ENCODE assay signal across 16 mouse cellular contexts in the genomic region with DNA sequence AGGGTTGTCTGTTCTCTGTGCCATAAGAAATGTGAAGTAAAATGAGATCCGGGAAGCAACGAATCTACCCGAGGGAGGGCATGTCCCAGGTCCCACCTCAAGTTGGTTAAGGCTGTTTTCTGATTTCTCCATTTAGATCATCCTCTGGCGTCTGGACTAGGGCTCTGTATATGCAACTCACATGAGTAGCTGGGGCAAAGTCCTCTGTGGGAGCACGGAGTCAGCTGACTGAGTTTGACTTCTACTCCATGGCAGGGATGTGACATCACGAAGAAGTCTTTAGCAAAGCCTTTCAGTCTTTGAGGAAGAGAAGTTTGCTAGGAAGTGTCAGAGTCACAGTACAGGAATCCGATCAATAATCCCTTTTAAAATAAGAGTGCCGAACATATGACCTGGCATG.
"Had no signal": no experiment of that assay in that cellular context is flagged by ENCODE, and none has a peak within 500 bp of the region (broad histone marks: within the 10 kb centered on the region; RNA-seq: fewer than 3 reads in every experiment).

No protein-coding gene starts in this region.

- H3K9ac ChIP-seq: lung, embryonic 15.5 days; midbrain, embryonic 13.5 days; midbrain, embryonic 15.5 days; neural tube, embryonic 12.5 days; stomach, embryonic 15.5 days had no signal

- H3K4me1 ChIP-seq: lung, embryonic 15.5 days; midbrain, embryonic 13.5 days; midbrain, embryonic 15.5 days; neural tube, embryonic 12.5 days; stomach, embryonic 15.5 days had no signal

- H3K4me2 ChIP-seq: lung, embryonic 15.5 days; midbrain, embryonic 11.5 days; midbrain, embryonic 13.5 days; midbrain, embryonic 15.5 days; neural tube, embryonic 12.5 days; stomach, embryonic 15.5 days had no signal

- DNase-seq: lung, adult 18-20 months; lung, postnatal 14 days; lung, postnatal 36 days; right cerebral cortex, postnatal 14 days; thymus, postnatal 14 days; thymus, postnatal 36 days had no signal

- ATAC-seq: lung, postnatal 0 days; midbrain, embryonic 13.5 days; midbrain, embryonic 15.5 days had no signal

- H3K27ac ChIP-seq: lung, embryonic 15.5 days; macrophage; midbrain, embryonic 13.5 days; midbrain, embryonic 15.5 days; neural tube, embryonic 12.5 days; stomach, embryonic 15.5 days; stomach, postnatal 0 days had no signal

- H3K27me3 ChIP-seq: lung, embryonic 15.5 days; megakaryocyte, embryonic 14.5 days; midbrain, embryonic 13.5 days; midbrain, embryonic 15.5 days; neural tube, embryonic 12.5 days; stomach, embryonic 15.5 days had no signal

- H3K4me3 ChIP-seq: lung, embryonic 15.5 days; megakaryocyte, embryonic 14.5 days; midbrain, embryonic 13.5 days; midbrain, embryonic 15.5 days; neural tube, embryonic 12.5 days; stomach, embryonic 15.5 days had no signal

- H3K9me3 ChIP-seq: lung, embryonic 15.5 days; megakaryocyte, embryonic 14.5 days; midbrain, embryonic 13.5 days; midbrain, embryonic 15.5 days; neural tube, embryonic 12.5 days; stomach, embryonic 15.5 days had no signal
